Mouse (Mus musculus): ENCODE measurements at regions not wholly inside any gene's neighbourhood (a gene's known extent, or its start where the extent isn't known, plus 50 kb on each side); places are given as distances from the start of the nearest gene placed in this dataset.

GRCm38 (mm10) chr10:29640249-29640648 is 104.6 kb upstream of the Rspo3 start:
- no peak for DNase-seq (ENCODE audit: inconsistent age in 2 of 2, low spot score in 1 of 2)

- DNase-seq (ENCODE audit: inconsistent age in 2 of 2, low spot score in 1 of 2), result no peak
These were observed 100.2 kb upstream of the Rspo3 start for GRCm38 (mm10) chr10:29635828-29636227.

GRCm38 (mm10) chr10:29595455-29595854 is 59.8 kb upstream of the Rspo3 start:
- DNase-seq (ENCODE audit: inconsistent age in 2 of 2, low spot score in 1 of 2), result no peak

GRCm38 (mm10) chr10:29594969-29595368 is 59.3 kb upstream of the Rspo3 start:
- DNase-seq (ENCODE audit: inconsistent age in 2 of 2, low spot score in 1 of 2), result no peak

GRCm38 (mm10) chr10:29592906-29593305 is 57.2 kb upstream of the Rspo3 start:
- DNase-seq (ENCODE audit: inconsistent age in 2 of 2, low spot score in 1 of 2), result no peak

GRCm38 (mm10) chr10:29590187-29590586 is 54.5 kb upstream of the Rspo3 start:
- no peak for DNase-seq (ENCODE audit: inconsistent age in 2 of 2, low spot score in 1 of 2)

GRCm38 (mm10) chr10:29589739-29590138 is 54.1 kb upstream of the Rspo3 start:
- DNase-seq (ENCODE audit: inconsistent age in 2 of 2, low spot score in 1 of 2), result no peak

All from adrenal gland, adult (tissue).